Mouse (Mus musculus): ENCODE data around the gene Serinc1. TPM values are rescaled to one million over a fixed set of nuclear protein-coding genes. Genes with fewer than 3 reads are reported as not detected.

Serinc1 gene
- polyA plus RNA-seq, 1 experiment from 2014 or later = 541 TPM

DNA sequence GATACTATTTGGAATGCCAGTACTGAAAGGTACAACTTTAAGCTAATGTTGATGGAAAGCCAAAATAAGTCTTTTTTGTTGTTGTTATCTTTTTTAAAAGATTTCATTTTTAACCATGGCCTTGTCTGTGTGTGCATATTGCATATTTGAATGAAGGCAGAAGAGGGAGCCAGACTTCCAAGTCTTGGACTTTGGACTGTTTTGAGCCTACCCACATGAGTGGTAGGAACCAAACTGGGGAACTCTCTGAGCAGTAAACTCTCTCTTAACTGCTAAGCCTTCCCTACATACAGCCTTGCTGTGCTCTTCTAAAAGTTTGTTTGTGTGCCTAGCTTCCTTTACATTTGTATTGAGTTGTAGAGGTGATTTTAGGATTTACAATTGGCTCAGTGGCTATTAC is 43.7 kb downstream of the Serinc1 start:
- H3K9me3 ChIP-seq (ENCODE audit: control insufficient read depth, low read length) = no peaks in the 10 kb centered on the region
- no peaks in the 10 kb centered on the region for H3K36me3 ChIP-seq (ENCODE audit: control insufficient read depth, insufficient read depth, low read length)
- H3K9ac ChIP-seq (replicated peaks; ENCODE audit: low read depth, low read length) = no peak overlapping the region
- peak overlapping the region; percentile 63; the same call in 1 of the 2 replicates for H3K4me3 ChIP-seq (ENCODE audit: low read depth, low read length)
- peak overlapping the region; percentile 51 for H3K4me2 ChIP-seq (ENCODE audit: low read depth, low read length)
- ATAC-seq (ENCODE audit: low read depth) = no peak
- no peak overlapping the region for H3K27ac ChIP-seq (ENCODE audit: low read depth, low read length)
- H3K27me3 ChIP-seq (ENCODE audit: control insufficient read depth, insufficient read depth, low read length) = no peaks in the 10 kb centered on the region
- peaks cover 13% of the 10 kb centered on the region; the same call in 1 of the 2 replicates for H3K4me1 ChIP-seq (ENCODE audit: control insufficient read depth, insufficient read depth, low read length)

DNA sequence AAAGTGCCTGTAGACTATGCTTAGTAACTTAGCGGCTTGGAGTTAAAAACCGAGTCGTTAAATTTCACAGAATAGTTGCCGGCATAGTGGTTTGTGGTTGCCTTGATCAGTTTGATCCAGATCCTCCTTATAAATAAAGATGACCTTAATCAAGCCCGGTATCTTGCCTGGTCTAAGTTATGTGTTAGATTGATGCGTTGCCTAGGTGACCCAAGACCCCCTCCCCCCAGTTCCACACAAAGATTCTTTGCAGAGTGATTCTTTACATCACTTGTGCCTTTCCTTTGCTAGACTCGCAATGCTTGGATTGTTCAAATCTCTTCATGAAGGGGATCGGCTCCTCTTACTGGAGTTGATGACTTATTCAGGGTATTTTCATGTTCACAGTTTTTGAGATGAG is 45.1 kb downstream of the Serinc1 start:
- no peaks in the 10 kb centered on the region for H3K9me3 ChIP-seq (ENCODE audit: control insufficient read depth, low read length)
- H3K27me3 ChIP-seq (ENCODE audit: control insufficient read depth, insufficient read depth, low read length) = no peaks in the 10 kb centered on the region
- H3K4me2 ChIP-seq (ENCODE audit: low read depth, low read length) = peak overlapping the region; percentile 51
- peak overlapping the region; percentile 93 for H3K9ac ChIP-seq (replicated peaks; ENCODE audit: low read depth, low read length)
- H3K27ac ChIP-seq (ENCODE audit: low read depth, low read length) = peak overlapping the region; percentile 97; the same call in 1 of the 2 replicates
- under 1% methylated on average over 8 of the region's 8 CpGs for WGBS
- H3K36me3 ChIP-seq (ENCODE audit: control insufficient read depth, insufficient read depth, low read length) = no peaks in the 10 kb centered on the region
- peaks cover 13% of the 10 kb centered on the region; the same call in 1 of the 2 replicates for H3K4me1 ChIP-seq (ENCODE audit: control insufficient read depth, insufficient read depth, low read length)
- H3K4me3 ChIP-seq (ENCODE audit: low read depth, low read length) = peak overlapping the region; percentile 63
- no peak for ATAC-seq (ENCODE audit: low read depth)

GRCm38 (mm10) chr10:57486542-57487071 is 45.7 kb downstream of the Serinc1 start:
- H3K4me1 ChIP-seq (ENCODE audit: control insufficient read depth, insufficient read depth, low read length) = peaks cover 13% of the 10 kb centered on the region; the same call in 1 of the 2 replicates
- H3K4me2 ChIP-seq (ENCODE audit: low read depth, low read length) = peak overlapping the region; percentile 51
- no peaks in the 10 kb centered on the region for H3K27me3 ChIP-seq (ENCODE audit: control insufficient read depth, insufficient read depth, low read length)
- H3K4me3 ChIP-seq (ENCODE audit: low read depth, low read length) = peak overlapping the region; percentile 63
- H3K9ac ChIP-seq (replicated peaks; ENCODE audit: low read depth, low read length) = peak overlapping the region; percentile 93
- no peaks in the 10 kb centered on the region for H3K9me3 ChIP-seq (ENCODE audit: control insufficient read depth, low read length)
- H3K27ac ChIP-seq (ENCODE audit: low read depth, low read length) = peak overlapping the region; percentile 97
- WGBS = under 1% methylated on average over 55 of the region's 65 CpGs
- no peaks in the 10 kb centered on the region for H3K36me3 ChIP-seq (ENCODE audit: control insufficient read depth, insufficient read depth, low read length)
- ATAC-seq (ENCODE audit: low read depth) = peak; percentile 85

DNA sequence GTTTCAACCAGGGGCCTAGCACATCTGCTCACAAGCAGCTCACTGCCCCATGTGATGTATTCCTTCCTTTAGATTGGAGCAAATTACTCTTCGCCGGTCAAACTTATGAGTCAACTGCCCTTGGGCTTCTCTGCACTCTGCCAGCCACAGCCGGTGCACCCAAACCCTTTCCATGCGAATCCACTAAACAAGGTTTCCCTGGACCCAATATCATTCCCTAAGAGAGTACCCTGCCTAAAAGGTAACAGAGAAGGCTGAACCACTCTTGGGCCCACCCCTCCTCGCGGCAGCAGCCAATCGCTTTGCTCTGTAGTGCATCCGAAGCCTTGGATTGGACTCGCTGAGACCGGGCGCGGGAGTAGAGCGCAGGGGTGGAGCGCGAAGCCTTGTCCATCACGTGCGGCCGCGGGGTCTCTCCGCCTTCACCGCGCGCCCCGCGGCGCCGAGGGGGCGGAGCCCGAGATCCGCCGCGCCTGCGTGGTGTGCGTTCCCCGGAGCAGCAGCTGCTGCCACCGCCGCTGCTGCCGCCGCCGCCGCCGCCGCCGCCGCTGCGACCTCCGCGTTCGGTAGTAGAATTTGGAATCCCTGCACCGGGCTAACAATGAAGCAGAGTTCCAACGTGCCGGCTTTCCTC is 46.3 kb downstream of the Serinc1 start, which contains the start of gene Hsf2:
TSS of gene Hsf2 (plus strand) at position 478 of the 634 bp plus-strand sequence.
- H3K4me2 ChIP-seq (ENCODE audit: low read depth, low read length) = peak within 1 kb of the TSS; percentile 51
- H3K27ac ChIP-seq (ENCODE audit: low read depth, low read length) = peak within 1 kb of the TSS; percentile 97
- H3K36me3 ChIP-seq (ENCODE audit: control insufficient read depth, insufficient read depth, low read length) = no peaks in the 10 kb centered on the region
- H3K9ac ChIP-seq (replicated peaks; ENCODE audit: low read depth, low read length) = peak within 1 kb of the TSS; percentile 93
- H3K4me1 ChIP-seq (ENCODE audit: control insufficient read depth, insufficient read depth, low read length) = peaks cover 13% of the 10 kb centered on the region; the same call in 1 of the 2 replicates
- no peaks in the 10 kb centered on the region for H3K27me3 ChIP-seq (ENCODE audit: control insufficient read depth, insufficient read depth, low read length)
- 1% methylated on average over 35 of the region's 52 CpGs for WGBS
- H3K4me3 ChIP-seq (ENCODE audit: low read depth, low read length) = peak within 1 kb of the TSS; percentile 63
- H3K9me3 ChIP-seq (ENCODE audit: control insufficient read depth, low read length) = no peaks in the 10 kb centered on the region
- peak; percentile 100 for ATAC-seq (ENCODE audit: low read depth)

DNA sequence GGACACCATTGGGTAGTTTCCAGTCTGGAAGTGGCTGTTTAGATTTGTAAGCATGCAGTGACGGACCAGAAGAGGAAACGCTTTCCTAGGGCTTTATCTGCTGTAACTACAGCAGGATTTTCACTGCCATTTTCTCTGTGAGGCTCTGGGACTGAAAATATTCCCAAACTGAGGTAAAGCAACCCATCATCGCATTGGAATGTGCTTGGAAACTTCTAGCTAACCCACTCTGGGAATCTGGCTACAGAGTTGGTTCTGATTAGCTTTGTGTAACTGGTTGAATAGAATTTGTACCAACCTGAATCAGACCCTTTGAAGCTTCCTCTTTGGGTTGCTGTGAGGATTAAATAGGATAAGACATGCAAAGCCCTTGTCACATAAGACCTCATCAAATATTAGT is 47.6 kb downstream of the Serinc1 start:
- no peaks in the 10 kb centered on the region for H3K9me3 ChIP-seq (ENCODE audit: control insufficient read depth, low read length)
- no peak overlapping the region for H3K4me2 ChIP-seq (ENCODE audit: low read depth, low read length)
- no peak overlapping the region for H3K9ac ChIP-seq (replicated peaks; ENCODE audit: low read depth, low read length)
- 95% methylated on average over 3 of the region's 3 CpGs for WGBS
- H3K27ac ChIP-seq (ENCODE audit: low read depth, low read length) = no peak overlapping the region
- peaks cover 12% of the 10 kb centered on the region; the same call in 1 of the 2 replicates for H3K4me1 ChIP-seq (ENCODE audit: control insufficient read depth, insufficient read depth, low read length)
- no peaks in the 10 kb centered on the region for H3K36me3 ChIP-seq (ENCODE audit: control insufficient read depth, insufficient read depth, low read length)
- no peak for ATAC-seq (ENCODE audit: low read depth)
- H3K4me3 ChIP-seq (ENCODE audit: low read depth, low read length) = no peak overlapping the region
- H3K27me3 ChIP-seq (ENCODE audit: control insufficient read depth, insufficient read depth, low read length) = no peaks in the 10 kb centered on the region

DNA sequence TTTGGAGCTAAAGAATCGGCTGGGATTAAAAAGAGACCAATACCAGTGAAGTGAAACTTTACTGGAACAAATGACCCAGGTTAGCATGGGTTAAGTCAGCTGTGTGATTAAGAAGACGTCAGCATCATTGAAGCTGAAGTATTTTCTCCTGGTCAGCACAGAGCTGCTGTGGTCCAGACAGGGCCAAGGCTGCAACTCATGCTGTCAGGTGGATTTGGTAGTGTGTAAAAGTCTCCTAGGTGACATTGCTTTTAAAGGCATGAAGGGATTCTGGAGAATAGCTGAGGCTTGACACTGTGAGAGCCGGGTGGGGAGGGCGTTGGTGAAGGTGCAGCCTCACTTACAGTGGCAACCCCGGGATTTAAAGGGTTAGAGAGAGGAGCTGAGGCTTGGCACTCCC is 50.6 kb downstream of the Serinc1 start:
- ATAC-seq (ENCODE audit: low read depth) = no peak
- WGBS = 37% methylated on average over 5 of the region's 5 CpGs
- Histone ChIP-seq H3K9ac (replicated peaks; ENCODE audit: low read depth, low read length) (no peak overlapping the region), H3K4me3 (ENCODE audit: low read depth, low read length) (no peak overlapping the region), H3K27me3 (ENCODE audit: control insufficient read depth, insufficient read depth, low read length) (no peaks in the 10 kb centered on the region), H3K4me1 (ENCODE audit: control insufficient read depth, insufficient read depth, low read length) (no peaks in the 10 kb centered on the region), H3K4me2 (ENCODE audit: low read depth, low read length) (no peak overlapping the region), H3K36me3 (ENCODE audit: control insufficient read depth, insufficient read depth, low read length) (no peaks in the 10 kb centered on the region), H3K27ac (ENCODE audit: low read depth, low read length) (no peak overlapping the region), H3K9me3 (ENCODE audit: control insufficient read depth, low read length) (no peaks in the 10 kb centered on the region)

GRCm38 (mm10) chr10:57477121-57477843 is 55.0 kb downstream of the Serinc1 start:
- H3K27ac ChIP-seq (ENCODE audit: low read depth, low read length) = no peak overlapping the region
- no peaks in the 10 kb centered on the region for H3K4me1 ChIP-seq (ENCODE audit: control insufficient read depth, insufficient read depth, low read length)
- H3K4me2 ChIP-seq (ENCODE audit: low read depth, low read length) = no peak overlapping the region
- H3K9ac ChIP-seq (replicated peaks; ENCODE audit: low read depth, low read length) = no peak overlapping the region
- no peaks in the 10 kb centered on the region for H3K27me3 ChIP-seq (ENCODE audit: control insufficient read depth, insufficient read depth, low read length)
- no peaks in the 10 kb centered on the region for H3K36me3 ChIP-seq (ENCODE audit: control insufficient read depth, insufficient read depth, low read length)
- 70% methylated on average over 9 of the region's 9 CpGs for WGBS
- no peak overlapping the region for H3K4me3 ChIP-seq (ENCODE audit: low read depth, low read length)
- H3K9me3 ChIP-seq (ENCODE audit: control insufficient read depth, low read length) = no peaks in the 10 kb centered on the region
- ATAC-seq (ENCODE audit: low read depth) = no peak

Data from neural tube, embryonic 14.5 days (tissue).